ENCODE assay signal across 17 mouse cellular contexts in genomic region chr11:86285729-86286128, GRCm38 (mm10). TPM values are rescaled to one million over a fixed set of nuclear protein-coding genes. Genes with fewer than 3 reads are reported as not detected.
DNase-seq lines count a peak whose midpoint lies in the region; ATAC-seq and TF ChIP-seq lines count a peak whose summit lies in the region.
"Had no signal": no experiment of that assay in that cellular context is flagged by ENCODE, and none has a peak within 500 bp of the region (broad histone marks: within the 10 kb centered on the region; RNA-seq: fewer than 3 reads in every experiment).

No protein-coding gene starts in this region.

- WGBS in heart, embryonic 10.5 days, result 40% methylated on average over 8 of the region's 8 CpGs
- 35% methylated on average over 8 of the region's 8 CpGs for WGBS in liver, adult 2 months
- 91% methylated on average over 8 of the region's 8 CpGs for WGBS in liver, embryonic 12.5 days (ENCODE audit: insufficient replicate concordance)
- WGBS in forebrain, embryonic 16.5 days, result 92% methylated on average over 8 of the region's 8 CpGs

- no peaks in the 10 kb centered on the region for H3K27me3 ChIP-seq in heart, embryonic 10.5 days (ENCODE audit: insufficient read depth, poor library complexity, severe bottlenecking)
- no peaks in the 10 kb centered on the region for H3K27me3 ChIP-seq in liver, adult 2 months (ENCODE audit: control insufficient read depth, insufficient read depth, low read length)
- no peaks in the 10 kb centered on the region for H3K27me3 ChIP-seq in liver, embryonic 12.5 days (replicated peaks)
- no peaks in the 10 kb centered on the region for H3K27me3 ChIP-seq in forebrain, embryonic 16.5 days (replicated peaks; ENCODE audit: control insufficient read depth, insufficient read depth, low read length)
- H3K27me3 ChIP-seq: hindbrain, embryonic 15.5 days; limb, embryonic 13.5 days; lung, embryonic 15.5 days; midbrain, embryonic 13.5 days had no signal

- no peaks in the 10 kb centered on the region; the same call in 1 of the 2 replicates for H3K79me2 ChIP-seq in liver, adult 2 months (ENCODE audit: control insufficient read depth, insufficient read depth, low read length)

- peak; percentile 87 for DNase-seq in heart, embryonic 10.5 days (ENCODE audit: low spot score)
- DNase-seq in heart, postnatal 36 days, result no peak
- peak; percentile 47 for DNase-seq in liver, adult 2 months (ENCODE audit: extremely low read depth, low read depth, low spot score)
- DNase-seq in NIH3T3 (ENCODE audit: low read depth), result peak; percentile 15
- peak; percentile 31 to 48 for DNase-seq in adrenal gland, postnatal 36 days
- DNase-seq in left cerebral cortex, postnatal 25 days (ENCODE audit: low spot score in 2 of 2), result no peak
- DNase-seq: cerebellum, adult 18-20 months; kidney, adult 18-20 months; kidney, postnatal 10 days had no signal

- intact Hi-C loops in heart, postnatal 36 days (cut with DNase I), result no loop called here
- intact Hi-C loops in left cerebral cortex, postnatal 25 days (cut with DNase I), result no loop called here

- peaks cover 76% of the 10 kb centered on the region for H3K36me3 ChIP-seq in heart, embryonic 10.5 days
- H3K36me3 ChIP-seq in liver, adult 2 months (ENCODE audit: control insufficient read depth, insufficient read depth, low read length), result peaks cover 66% of the 10 kb centered on the region
- H3K36me3 ChIP-seq in liver, embryonic 12.5 days, result peaks cover 84% of the 10 kb centered on the region
- peaks cover 35% of the 10 kb centered on the region for H3K36me3 ChIP-seq in forebrain, embryonic 16.5 days (ENCODE audit: control insufficient read depth, insufficient read depth)

- peaks cover 5% of the 10 kb centered on the region; the same call in 1 of the 2 replicates for H3K4me1 ChIP-seq in heart, embryonic 10.5 days
- H3K4me1 ChIP-seq in liver, adult 2 months (ENCODE audit: control insufficient read depth, insufficient read depth, low read length), result peaks cover 3% of the 10 kb centered on the region; the same call in 1 of the 2 replicates
- no peaks in the 10 kb centered on the region for H3K4me1 ChIP-seq in liver, embryonic 12.5 days
- H3K4me1 ChIP-seq in forebrain, embryonic 16.5 days (replicated peaks; ENCODE audit: control insufficient read depth, insufficient read depth, low read length), result no peaks in the 10 kb centered on the region
- H3K4me1 ChIP-seq: embryonic facial prominence, embryonic 10.5 days; hindbrain, embryonic 15.5 days; limb, embryonic 13.5 days; lung, embryonic 15.5 days; midbrain, embryonic 13.5 days had no signal

- ATAC-seq in liver, embryonic 12.5 days, result no peak
- ATAC-seq in forebrain, embryonic 16.5 days, result no peak
- ATAC-seq: forebrain, embryonic 14.5 days; midbrain, embryonic 13.5 days had no signal

- H3K4me3 ChIP-seq in heart, embryonic 10.5 days, result 0 out of 2 replicates have a peak overlapping the region, but pooled peaks have one; percentile 9
- no peak overlapping the region for H3K4me3 ChIP-seq in liver, adult 2 months (ENCODE audit: insufficient read depth, low read depth, low read length)
- no peak overlapping the region for H3K4me3 ChIP-seq in liver, embryonic 12.5 days
- H3K4me3 ChIP-seq in forebrain, embryonic 16.5 days (replicated peaks; ENCODE audit: low read length), result no peak overlapping the region
- H3K4me3 ChIP-seq: embryonic facial prominence, embryonic 10.5 days; hindbrain, embryonic 15.5 days; limb, embryonic 13.5 days; lung, embryonic 15.5 days; midbrain, embryonic 13.5 days had no signal

- no peak overlapping the region for H3K9ac ChIP-seq in liver, adult 2 months (ENCODE audit: low read depth, low read length)
- no peak overlapping the region for H3K9ac ChIP-seq in liver, embryonic 12.5 days
- no peak overlapping the region for H3K9ac ChIP-seq in forebrain, embryonic 16.5 days (replicated peaks; ENCODE audit: low read depth, low read length)
- H3K9ac ChIP-seq: hindbrain, embryonic 15.5 days; limb, embryonic 13.5 days; lung, embryonic 15.5 days; midbrain, embryonic 13.5 days had no signal

- TF ChIP-seq POLR2A in liver, adult 2 months (IDR thresholded peaks at IDR 0.05; ENCODE audit: extremely low read depth, insufficient read depth, low read length), result no peak

- TF ChIP-seq CTCF in liver, adult 2 months (IDR thresholded peaks at IDR 0.05; ENCODE audit: low read depth, low read length), result no peak

- H3K9me3 ChIP-seq in heart, embryonic 10.5 days, result no peaks in the 10 kb centered on the region
- H3K9me3 ChIP-seq in liver, embryonic 12.5 days (replicated peaks), result no peaks in the 10 kb centered on the region
- no peaks in the 10 kb centered on the region for H3K9me3 ChIP-seq in forebrain, embryonic 16.5 days (ENCODE audit: control insufficient read depth, low read length)
- H3K9me3 ChIP-seq: embryonic facial prominence, embryonic 10.5 days; hindbrain, embryonic 15.5 days; limb, embryonic 13.5 days; lung, embryonic 15.5 days; midbrain, embryonic 13.5 days had no signal

- no peak overlapping the region for H3K4me2 ChIP-seq in liver, embryonic 12.5 days
- H3K4me2 ChIP-seq in forebrain, embryonic 16.5 days (ENCODE audit: low read length), result no peak overlapping the region
- H3K4me2 ChIP-seq: hindbrain, embryonic 15.5 days; limb, embryonic 13.5 days; lung, embryonic 15.5 days; midbrain, embryonic 13.5 days had no signal

- H3K27ac ChIP-seq in heart, embryonic 10.5 days, result peak overlapping the region; percentile 67
- no peak overlapping the region for H3K27ac ChIP-seq in liver, adult 2 months (replicated peaks; ENCODE audit: insufficient read depth, low read depth, low read length)
- H3K27ac ChIP-seq in liver, embryonic 12.5 days, result no peak overlapping the region
- H3K27ac ChIP-seq in forebrain, embryonic 16.5 days (ENCODE audit: low read length), result no peak overlapping the region
- H3K27ac ChIP-seq: embryonic facial prominence, embryonic 10.5 days; hindbrain, embryonic 15.5 days; limb, embryonic 13.5 days; lung, embryonic 15.5 days; midbrain, embryonic 13.5 days had no signal

RNA-seq across cellular contexts. Expression of gene Ints2, which starts 28.4 kb away (rescaled TPM):
- 23.7 and 31.5 TPM in 2 replicates for polyA plus RNA-seq in heart, embryonic 10.5 days (2016; fragmentation: Nextera tagmentation; extraction: Ambion mirVana)
- total RNA-seq in heart, postnatal 36 days (2021), result 1 to 10 TPM; 4.8 to 5.2 TPM
- total RNA-seq in liver, adult 2 months (2014; rRNA removed), result 3.2 and 3.7 TPM in 2 replicates
- polyA plus RNA-seq in liver, adult 2 months (2012; rRNA removed), result 2.0 and 3.4 TPM in 2 replicates
- polyA plus RNA-seq in liver, embryonic 12.5 days (2016; fragmentation: Nextera tagmentation; extraction: Ambion mirVana), result 26.3 and 27.1 TPM in 2 replicates
- total RNA-seq in adrenal gland, postnatal 36 days (2021), result 10 to 100 TPM; 17.8 to 26.7 TPM
- total RNA-seq in left cerebral cortex, postnatal 25 days (2021), result 10 to 100 TPM; 27.5 to 27.9 TPM
- polyA plus RNA-seq in forebrain, embryonic 16.5 days (2015; fragmentation: Nextera tagmentation; extraction: Ambion mirVana), result 31.0 and 32.9 TPM in 2 replicates

Comparison
In these comparisons a context has a peak if more than half of its experiments do, and no peak if none do; other contexts are left out.
1. DNase-seq: peak in heart, embryonic 10.5 days (single experiment), liver, adult 2 months (single experiment), NIH3T3 (single experiment) and adrenal gland, postnatal 36 days (2 of 2); none in heart, postnatal 36 days (0 of 2) and left cerebral cortex, postnatal 25 days (0 of 2).